Mouse (Mus musculus) retina, postnatal 7 days (tissue): ENCODE measurements around the gene Endov.

Source experiments
- DNase-seq: peaks from one replicate; pipeline ENCODE4 v3.0.0-alpha.2; 2012; ENCODE audit warnings: low read depth, low spot score

Gene Endov

GRCm38 (mm10) chr11:119516677-119517361 lies 25.7 kb downstream of the Endov start:
- no peak for DNase-seq

- no peak for DNase-seq
Observed at GRCm38 (mm10) chr11:119519387-119519786, 28.2 kb downstream of the Endov start.

- DNase-seq = no peak
Observed at GRCm38 (mm10) chr11:119520005-119520712, 29.0 kb downstream of the Endov start.

- DNase-seq = no peak
Observed at GRCm38 (mm10) chr11:119520713-119521063, 29.5 kb downstream of the Endov start.

GRCm38 (mm10) chr11:119521920-119522710 lies 31.0 kb downstream of the Endov start:
- no peak for DNase-seq

GRCm38 (mm10) chr11:119522779-119523178 lies 31.6 kb downstream of the Endov start:
- no peak for DNase-seq

- DNase-seq = no peak
Observed at GRCm38 (mm10) chr11:119523392-119523791, 32.2 kb downstream of the Endov start.

- peak; percentile 76 for DNase-seq
Observed at GRCm38 (mm10) chr11:119524545-119524949, 33.4 kb downstream of the Endov start.

GRCm38 (mm10) chr11:119526068-119526966 lies 35.2 kb downstream of the Endov start:
- DNase-seq = no peak

- DNase-seq = no peak
Observed at GRCm38 (mm10) chr11:119528930-119529329, 37.8 kb downstream of the Endov start.

GRCm38 (mm10) chr11:119532460-119532859 lies 41.3 kb downstream of the Endov start:
- no peak for DNase-seq

GRCm38 (mm10) chr11:119533745-119534144 lies 42.6 kb downstream of the Endov start:
- DNase-seq = no peak

GRCm38 (mm10) chr11:119539944-119540343 lies 48.8 kb downstream of the Endov start:
- DNase-seq = no peak

GRCm38 (mm10) chr11:119540560-119540959 lies 49.4 kb downstream of the Endov start:
- DNase-seq = no peak

- DNase-seq = no peak
Observed at GRCm38 (mm10) chr11:119541082-119541481, 49.9 kb downstream of the Endov start.

GRCm38 (mm10) chr11:119542371-119542770 lies 51.2 kb downstream of the Endov start:
- no peak for DNase-seq

GRCm38 (mm10) chr11:119542886-119543285 lies 51.7 kb downstream of the Endov start:
- DNase-seq = no peak

GRCm38 (mm10) chr11:119543816-119544517 lies 52.8 kb downstream of the Endov start:
- no peak for DNase-seq

- no peak for DNase-seq
Observed at GRCm38 (mm10) chr11:119544518-119545105, 53.5 kb downstream of the Endov start.

GRCm38 (mm10) chr11:119545281-119545680 lies 54.1 kb downstream of the Endov start:
- DNase-seq = no peak
